Mouse (Mus musculus) embryonic fibroblast, embryonic 13.5 days (primary cell): ENCODE data around the gene Dapl1. TPM values are rescaled to one million over a fixed set of nuclear protein-coding genes. Genes with fewer than 3 reads are reported as not detected.

Experiments
- H3K27ac ChIP-seq: 2 replicates; pipeline ENCODE4 v1.5.1; 2012; ENCODE audit warnings: low read length, control low read depth, inconsistent platforms; ENCODE audit not compliant: insufficient read depth
- H3K4me1 ChIP-seq: 2 replicates; pipeline ENCODE4 v1.6.1; 2011; ENCODE audit warnings: low read length; ENCODE audit not compliant: control insufficient read depth, insufficient read depth
- H3K4me3 ChIP-seq: 2 replicates; pipeline ENCODE4 v1.5.1; 2011; ENCODE audit warnings: mild to moderate bottlenecking, control low read depth, low read length; ENCODE audit not compliant: insufficient read depth
- CTCF ChIP-seq: IDR thresholded peaks from 2 replicates; pipeline ENCODE4 v1.5.1; 2011; ENCODE audit warnings: mild to moderate bottlenecking, control low read depth, low read length, moderate library complexity, borderline replicate concordance; ENCODE audit not compliant: insufficient read depth
- POLR2A ChIP-seq: IDR thresholded peaks from 2 replicates; pipeline ENCODE4 v1.6.1; 2011; ENCODE audit warnings: low read depth, mild to moderate bottlenecking, control low read depth, low read length, moderate library complexity
- polyA plus RNA-seq: library from polyadenylated mRNA; stranded (reverse); fragments of >200 nt; gene quantifications from 2 replicates; pipeline ENCODE4 v1.2.4, GENCODE M21; 2011; ENCODE audit warnings: low read depth; ENCODE audit not compliant: missing spikeins, insufficient read length

The Dapl1 gene
- polyA plus RNA-seq, 1 experiment: not detected

DNA sequence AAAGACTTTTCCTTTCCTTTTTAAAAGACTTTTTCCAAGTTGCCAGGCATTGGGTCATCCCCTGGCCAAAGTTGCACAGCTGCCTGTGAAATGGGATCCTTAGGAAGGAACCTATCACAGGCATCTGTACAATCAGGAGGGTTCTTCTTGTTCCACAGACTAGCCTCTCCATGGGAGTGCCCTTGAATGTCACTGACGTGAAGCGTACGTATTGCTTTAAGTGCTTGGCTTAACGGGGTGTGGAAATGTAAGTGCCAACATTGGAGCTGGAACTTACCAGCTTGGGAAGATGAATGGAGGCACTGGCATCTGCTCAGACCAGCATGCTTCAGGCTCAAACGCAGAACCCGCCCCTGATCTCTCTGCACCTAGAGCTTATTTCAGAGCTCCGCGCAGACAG lies 14.7 kb downstream of the Dapl1 start:
- H3K4me1 ChIP-seq: no peaks in the 10 kb centered on the region
- H3K27ac ChIP-seq: no peak overlapping the region
- TF ChIP-seq CTCF (no peak), POLR2A (no peak)
- H3K4me3 ChIP-seq: no peak overlapping the region

DNA sequence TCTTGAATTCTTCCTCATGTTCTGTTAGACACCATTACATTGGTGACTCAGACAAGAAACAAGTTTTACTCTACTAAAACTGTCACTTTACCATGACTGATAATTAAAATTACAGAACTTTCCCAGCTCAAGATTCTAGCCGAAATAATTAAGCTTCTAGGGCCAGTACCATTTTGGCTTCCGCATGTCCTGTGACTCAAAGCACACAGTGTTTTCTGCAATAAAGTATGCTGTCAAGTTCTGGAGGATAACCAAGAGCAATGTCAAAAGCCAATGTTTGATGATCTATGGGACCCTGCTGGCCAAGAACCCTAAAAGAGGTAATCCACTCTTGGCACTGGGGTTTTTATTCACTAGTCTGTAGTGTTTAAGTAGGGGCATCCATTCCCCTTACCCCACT lies 15.3 kb downstream of the Dapl1 start:
- H3K4me1 ChIP-seq: no peaks in the 10 kb centered on the region
- TF ChIP-seq POLR2A: no peak
- TF ChIP-seq CTCF: no peak
- H3K4me3 ChIP-seq: no peak overlapping the region
- H3K27ac ChIP-seq: no peak overlapping the region

DNA sequence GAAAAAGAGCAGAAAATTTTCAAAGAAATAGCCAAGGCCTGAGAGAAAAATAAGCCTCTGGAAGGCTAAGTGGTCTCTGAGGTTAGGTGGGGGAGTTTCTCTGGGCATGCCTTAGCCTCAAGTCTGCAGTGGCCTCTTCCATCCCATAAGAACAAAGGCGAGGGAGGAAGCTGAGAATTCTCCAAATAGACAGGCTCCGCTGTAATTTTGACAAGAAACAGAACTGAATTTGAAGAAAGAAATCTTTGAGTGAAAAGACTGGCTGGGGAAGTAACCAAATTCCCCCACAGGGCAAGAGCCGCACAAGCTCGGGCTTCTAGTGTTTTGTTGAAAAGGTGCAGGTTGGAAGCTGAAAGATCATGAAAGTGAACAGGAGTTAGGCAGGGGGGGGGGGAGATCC lies 24.6 kb downstream of the Dapl1 start:
- no peaks in the 10 kb centered on the region; the same call in 1 of the 2 replicates for H3K4me1 ChIP-seq
- no peak overlapping the region for H3K4me3 ChIP-seq
- H3K27ac ChIP-seq: no peak overlapping the region
- TF ChIP-seq POLR2A (no peak), CTCF (no peak)

DNA sequence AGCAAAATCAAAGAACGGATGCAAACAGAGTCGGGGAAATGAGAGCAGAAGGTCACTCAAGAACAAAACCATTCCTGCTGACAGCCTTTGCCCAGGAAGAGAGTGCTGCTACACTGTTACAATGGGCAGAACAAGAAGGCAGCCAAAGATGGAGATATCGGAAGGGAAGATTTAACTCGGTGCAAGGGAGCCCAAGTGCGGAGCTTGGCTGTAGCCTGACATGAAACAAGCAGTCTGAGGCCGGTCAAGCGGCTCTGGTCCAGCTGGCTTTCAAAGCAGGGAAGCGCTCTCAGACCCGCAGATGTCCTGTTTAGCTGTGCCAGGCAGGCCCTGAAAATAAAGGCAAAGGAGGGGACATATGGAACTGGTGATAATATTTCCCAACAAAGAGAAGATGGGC lies 26.0 kb downstream of the Dapl1 start:
- Histone ChIP-seq H3K4me3 (no peak overlapping the region), H3K4me1 (no peaks in the 10 kb centered on the region; the same call in 1 of the 2 replicates), H3K27ac (no peak overlapping the region)
- TF ChIP-seq CTCF: no peak
- no peak for TF ChIP-seq POLR2A

DNA sequence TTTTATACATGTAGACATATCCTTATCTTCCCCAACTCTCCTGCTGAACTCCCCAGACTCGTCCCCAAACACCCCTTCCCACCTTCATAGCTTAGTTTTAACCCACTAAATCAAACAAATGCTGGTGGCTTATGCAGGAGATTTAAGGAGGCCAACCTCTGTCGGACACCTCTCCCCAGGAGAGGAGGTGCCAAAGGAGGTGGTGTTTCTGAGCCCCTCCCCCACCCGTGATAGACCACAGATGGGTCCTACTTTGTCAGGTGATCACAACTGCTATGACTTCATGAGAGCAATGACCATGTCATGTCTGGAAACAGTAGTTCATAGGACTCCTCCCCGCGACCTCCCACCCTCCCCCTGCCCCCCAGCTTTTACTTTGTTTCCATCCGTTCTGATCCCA lies 26.4 kb downstream of the Dapl1 start:
- TF ChIP-seq POLR2A: no peak
- Histone ChIP-seq H3K4me3 (no peak overlapping the region), H3K4me1 (no peaks in the 10 kb centered on the region; the same call in 1 of the 2 replicates), H3K27ac (no peak overlapping the region)

DNA sequence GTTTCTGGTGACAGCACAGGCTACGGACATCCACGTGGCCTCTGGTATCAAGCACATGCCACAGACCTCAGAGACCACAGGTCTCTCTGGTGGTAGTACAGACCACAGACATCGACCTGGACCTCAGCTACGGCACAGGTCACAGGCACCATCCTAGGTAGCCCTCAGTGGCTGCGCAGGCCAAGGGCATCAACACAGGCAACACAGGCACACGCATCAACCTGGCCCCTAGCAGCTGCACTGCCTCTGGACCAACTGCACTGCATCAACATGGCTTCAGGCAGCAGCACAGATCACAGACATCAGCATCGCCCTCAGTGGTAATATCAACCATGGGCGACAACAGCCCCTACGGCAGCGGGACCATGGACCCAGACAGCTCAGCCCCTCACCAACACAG lies 36.2 kb downstream of the Dapl1 start:
- no peak overlapping the region for H3K4me3 ChIP-seq
- H3K27ac ChIP-seq: no peak overlapping the region
- no peaks in the 10 kb centered on the region for H3K4me1 ChIP-seq
- no peak for TF ChIP-seq CTCF
- no peak for TF ChIP-seq POLR2A

DNA sequence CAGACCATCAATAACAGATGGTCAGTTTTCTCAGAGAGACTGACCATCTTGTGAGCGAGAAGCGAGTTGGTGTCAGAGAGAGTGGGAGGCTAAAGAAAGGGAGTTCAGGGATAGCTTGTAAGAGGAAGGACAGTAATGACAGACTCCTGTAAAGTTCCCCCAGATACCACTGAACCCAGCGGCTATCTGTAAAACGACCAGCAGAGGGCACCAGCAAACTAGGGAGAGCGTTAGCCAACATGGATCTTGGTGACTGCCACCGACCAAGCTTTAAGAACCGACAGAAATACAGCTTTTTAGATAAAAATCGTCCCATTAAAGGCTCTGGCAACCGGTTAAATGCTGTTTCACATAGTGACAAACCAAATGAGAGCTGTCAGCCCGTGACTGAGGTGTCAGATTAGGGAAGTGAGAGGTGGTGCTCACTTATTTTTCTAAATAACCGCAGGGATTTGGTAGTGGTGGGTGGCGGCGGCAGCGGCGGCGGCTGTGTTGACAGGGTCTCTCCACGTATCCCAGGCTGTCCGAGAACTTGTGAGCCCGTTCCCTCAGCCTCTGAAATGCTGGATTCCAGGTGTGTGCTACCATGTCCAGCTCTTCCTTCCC lies 37.7 kb downstream of the Dapl1 start:
- H3K27ac ChIP-seq: no peak overlapping the region
- TF ChIP-seq POLR2A (no peak), CTCF (peak; percentile 74; the same call in 1 of the 2 replicates)
- H3K4me3 ChIP-seq: no peak overlapping the region
- H3K4me1 ChIP-seq: no peaks in the 10 kb centered on the region

DNA sequence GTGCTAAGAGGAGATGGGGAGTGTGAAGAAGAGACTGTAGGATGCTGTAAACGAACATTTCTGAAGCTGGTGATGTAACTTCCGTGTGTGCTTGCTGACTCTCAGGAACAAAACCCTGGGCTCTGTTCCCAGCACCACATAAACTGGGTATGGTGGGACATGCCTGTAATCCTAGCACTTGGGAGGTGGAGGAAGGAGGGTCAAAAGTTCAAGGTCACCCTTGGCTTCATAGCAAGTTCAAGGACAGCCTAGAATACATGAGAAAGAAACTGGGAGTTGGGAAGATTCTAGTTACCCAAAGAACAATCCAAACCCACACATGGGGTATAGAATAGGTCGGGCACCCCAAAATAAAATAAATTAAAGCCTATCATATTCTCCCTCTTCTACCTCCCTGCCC lies 39.1 kb downstream of the Dapl1 start:
- no peak for TF ChIP-seq POLR2A
- Histone ChIP-seq H3K27ac (no peak overlapping the region), H3K4me3 (no peak overlapping the region), H3K4me1 (no peaks in the 10 kb centered on the region)

DNA sequence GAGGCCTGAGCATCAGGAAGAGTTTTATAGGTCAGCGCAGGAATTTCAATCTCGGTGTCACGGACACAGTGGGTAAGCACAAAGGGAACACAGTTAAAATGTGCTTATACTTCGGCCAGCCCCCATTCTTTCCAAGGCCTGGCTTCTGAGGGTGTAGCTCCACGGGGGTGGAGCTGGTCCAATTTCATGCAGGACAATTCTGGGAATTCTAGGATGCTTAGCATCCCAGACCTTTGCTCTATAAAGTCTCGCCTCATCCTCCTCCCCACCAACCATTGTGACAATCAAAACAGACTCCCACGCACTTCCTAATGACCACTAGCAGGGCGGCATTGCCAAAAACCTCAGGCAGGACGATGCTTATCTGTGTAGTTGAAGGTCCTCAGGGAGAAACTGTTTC lies 42.4 kb downstream of the Dapl1 start:
- no peaks in the 10 kb centered on the region for H3K4me1 ChIP-seq

DNA sequence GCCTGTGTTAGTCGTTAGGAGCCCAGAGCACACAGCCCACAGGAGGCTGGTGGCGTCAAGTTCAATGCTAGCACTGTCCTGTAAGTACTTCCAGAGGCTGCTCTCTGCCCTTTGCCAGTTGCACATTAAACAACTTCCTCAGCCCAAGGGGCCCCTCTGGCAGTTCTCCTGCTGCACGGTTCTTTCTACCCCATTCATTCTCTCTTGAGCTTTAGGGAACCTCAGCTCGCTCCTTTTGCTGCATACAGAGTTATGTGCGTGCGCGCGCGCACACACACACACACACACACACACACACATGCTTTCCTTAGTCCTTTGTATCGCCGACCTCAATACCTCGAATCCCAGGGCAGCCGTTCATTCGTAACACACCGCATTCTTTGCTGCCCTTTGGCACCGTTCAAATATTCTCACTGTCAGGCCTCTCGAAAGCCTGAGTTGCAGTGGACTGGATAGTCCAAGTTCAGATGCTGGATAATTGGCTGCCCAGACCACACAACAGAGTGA lies 45.2 kb downstream of the Dapl1 start:
- no peak for TF ChIP-seq CTCF
- TF ChIP-seq POLR2A: no peak
- no peak overlapping the region for H3K27ac ChIP-seq
- H3K4me3 ChIP-seq: no peak overlapping the region
- no peaks in the 10 kb centered on the region for H3K4me1 ChIP-seq

More for the DNA sequence above, 42.4 kb downstream of the Dapl1 start:
- no peak overlapping the region for H3K4me3 ChIP-seq
- no peak for TF ChIP-seq CTCF
- TF ChIP-seq POLR2A: no peak
- H3K27ac ChIP-seq: no peak overlapping the region

DNA sequence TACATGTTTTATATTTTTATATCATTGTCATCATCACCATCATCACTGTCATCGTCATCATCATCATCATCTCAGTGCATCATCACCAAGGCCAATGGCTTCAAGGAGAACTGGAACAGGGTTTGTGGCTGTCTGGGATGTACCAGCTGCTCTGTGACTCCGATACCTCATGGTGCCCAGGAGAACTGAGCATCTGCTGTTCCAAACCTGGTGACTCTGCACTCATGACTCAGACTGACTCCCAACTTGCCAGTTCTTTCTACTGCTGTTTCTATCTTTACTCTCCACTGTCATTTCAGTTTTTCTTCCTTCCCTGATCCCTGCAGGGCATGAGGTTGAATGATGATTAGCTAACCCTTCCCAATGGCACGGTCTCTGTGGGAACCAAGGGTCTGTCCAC lies 46.4 kb downstream of the Dapl1 start:
- Histone ChIP-seq H3K4me1 (no peaks in the 10 kb centered on the region), H3K4me3 (no peak overlapping the region), H3K27ac (no peak overlapping the region)
- TF ChIP-seq CTCF: no peak
- no peak for TF ChIP-seq POLR2A

DNA sequence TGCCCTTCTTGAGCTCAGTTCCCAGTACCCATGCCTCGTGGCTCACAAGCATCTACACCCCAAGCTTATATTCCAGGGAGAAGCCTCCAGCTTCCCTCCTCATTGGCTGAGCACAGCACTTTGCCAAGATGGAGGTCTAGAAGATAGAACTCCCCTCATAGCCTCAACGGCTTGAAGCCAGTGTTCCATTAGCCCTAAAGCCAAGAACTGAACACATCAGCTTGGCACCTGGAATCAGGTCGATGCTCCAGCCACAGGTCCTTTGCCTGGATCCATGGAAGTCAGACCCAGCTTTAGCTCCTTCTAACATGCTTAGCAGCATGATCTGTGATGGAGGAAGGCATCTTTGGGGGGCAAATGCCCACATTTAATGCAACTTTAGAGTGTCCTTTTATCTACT lies 48.5 kb downstream of the Dapl1 start:
- H3K4me3 ChIP-seq: no peak overlapping the region
- H3K27ac ChIP-seq: no peak overlapping the region
- H3K4me1 ChIP-seq: no peaks in the 10 kb centered on the region
- TF ChIP-seq POLR2A: no peak
